Mouse (Mus musculus) liver, embryonic 13.5 days (tissue): ENCODE measurements around the gene Gpc1. TPM values are rescaled to one million over a fixed set of nuclear protein-coding genes. Genes with fewer than 3 reads are reported as not detected.

ENCODE experiments used
- ATAC-seq: fragments of 200-750 bp; cut with Nextera tagmentation; 2 replicates; pipeline ENCODE4 v1.8.0; 2017; ENCODE audit warnings: low read depth, mild to moderate bottlenecking, moderate number of reproducible peaks, moderate library complexity
- DNase-seq: peaks from one replicate; pipeline ENCODE4 v3.0.0; 2022
- H3K27ac ChIP-seq: fragments of 300-500 bp; sonication (generic); 2 replicates; pipeline ENCODE4 v1.5.1; 2015; ENCODE audit warnings: moderate library complexity, mild to moderate bottlenecking, inconsistent platforms
- H3K27me3 ChIP-seq: fragments of 300-500 bp; sonication (generic); 2 replicates; pipeline ENCODE4 v1.6.1; 2015; ENCODE audit warnings: mild to moderate bottlenecking, inconsistent platforms
- H3K36me3 ChIP-seq: fragments of 300-500 bp; sonication (generic); 2 replicates; pipeline ENCODE4 v1.6.1; 2015; ENCODE audit warnings: mild to moderate bottlenecking, inconsistent platforms
- H3K4me1 ChIP-seq: fragments of 300-500 bp; sonication (generic); replicated peaks from 2 replicates; pipeline ENCODE4 v1.6.1; 2015; ENCODE audit warnings: inconsistent platforms
- H3K4me2 ChIP-seq: fragments of 300-500 bp; sonication (generic); 2 replicates; pipeline ENCODE4 v1.6.1; 2015; ENCODE audit warnings: inconsistent platforms, mild to moderate bottlenecking, moderate library complexity
- H3K4me3 ChIP-seq: fragments of 300-500 bp; sonication (generic); replicated peaks from 2 replicates; pipeline ENCODE4 v1.5.1; 2015; ENCODE audit warnings: mild to moderate bottlenecking, inconsistent platforms
- H3K9ac ChIP-seq: fragments of 300-500 bp; sonication (generic); 2 replicates; pipeline ENCODE4 v1.6.1; 2015; ENCODE audit warnings: mild to moderate bottlenecking, inconsistent platforms
- H3K9me3 ChIP-seq: fragments of 300-500 bp; sonication (generic); replicated peaks from 2 replicates; pipeline ENCODE4 v1.6.1; 2016; ENCODE audit warnings: inconsistent platforms
- WGBS: fragments of 180-500 bp; shearing (Covaris S2); methylation state at CpG from one replicate; pipeline ENCODE4 v1.1.7; 2015; ENCODE audit not compliant: insufficient replicate concordance; 5-methylcytosine and 5-hydroxymethylcytosine counted together
- polyA plus RNA-seq: library from polyadenylated mRNA; unstranded; fragments of >200 nt; fragmentation: Nextera tagmentation; extraction: Ambion mirVana; gene quantifications from 2 replicates; pipeline ENCODE4 v1.2.1, GENCODE M21; 2015

Gene Gpc1
- polyA plus RNA-seq, 1 experiment from 2014 or later = 2.7 TPM

GRCm38 (mm10) chr1:92863268-92863667, 31.8 kb downstream of the Gpc1 start:
- Histone ChIP-seq H3K4me2 (no peak overlapping the region), H3K27me3 (no peaks in the 10 kb centered on the region), H3K9ac (no peak overlapping the region), H3K27ac (no peak overlapping the region), H3K9me3 (no peaks in the 10 kb centered on the region), H3K4me1 (no peaks in the 10 kb centered on the region), H3K36me3 (no peaks in the 10 kb centered on the region), H3K4me3 (no peak overlapping the region)
- 56% methylated on average over 4 of the region's 4 CpGs for WGBS
- ATAC-seq = no peak
- DNase-seq = no peak

DNA sequence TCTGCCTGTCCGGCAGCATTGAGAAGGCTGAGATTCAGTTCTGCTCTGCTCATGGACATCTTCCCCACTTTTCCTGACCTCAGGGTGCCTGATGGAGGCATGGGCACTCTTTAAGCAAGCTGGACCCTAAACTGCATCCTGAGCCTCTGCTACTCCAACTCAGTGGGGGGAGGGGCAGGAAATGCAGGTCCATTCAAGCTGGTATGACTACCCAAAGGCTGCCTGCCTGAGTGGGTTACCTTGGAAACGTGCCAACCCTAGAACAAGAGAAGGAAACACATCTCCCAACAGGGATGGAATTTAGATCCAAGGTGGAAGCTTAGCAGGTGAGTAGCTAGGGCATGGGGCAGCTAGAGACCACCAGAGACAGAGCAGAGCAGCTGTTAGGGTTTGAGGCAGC, 34.7 kb downstream of the Gpc1 start:
- Histone ChIP-seq H3K27ac (no peak overlapping the region), H3K4me2 (no peak overlapping the region), H3K9ac (no peak overlapping the region), H3K27me3 (no peaks in the 10 kb centered on the region), H3K36me3 (no peaks in the 10 kb centered on the region), H3K4me3 (no peak overlapping the region), H3K9me3 (no peaks in the 10 kb centered on the region), H3K4me1 (no peaks in the 10 kb centered on the region)
- ATAC-seq = no peak
- WGBS = 46% methylated on average over 2 of the region's 2 CpGs
- DNase-seq = no peak

DNA sequence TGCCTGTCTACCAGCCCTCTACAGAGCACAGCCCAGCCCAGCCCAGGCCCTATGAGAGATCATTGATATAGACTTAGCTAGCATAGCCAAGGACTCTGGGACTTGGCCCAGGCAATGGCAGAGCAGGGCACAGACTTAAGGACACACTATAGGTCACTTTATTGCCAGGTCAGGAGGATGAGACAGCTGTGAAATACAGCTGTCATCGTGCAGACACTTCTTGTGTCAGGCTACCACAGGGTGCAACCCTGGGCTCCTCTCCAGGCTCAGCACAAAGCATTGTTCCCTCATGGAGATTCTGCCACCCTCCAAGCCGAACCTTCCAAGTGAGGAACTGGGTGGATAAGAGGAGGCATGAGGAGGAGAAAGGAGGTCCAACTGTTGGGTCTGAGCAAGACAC, 38.5 kb downstream of the Gpc1 start:
- Histone ChIP-seq H3K4me3 (no peak overlapping the region), H3K27me3 (no peaks in the 10 kb centered on the region), H3K9ac (no peak overlapping the region), H3K9me3 (no peaks in the 10 kb centered on the region), H3K4me1 (no peaks in the 10 kb centered on the region), H3K36me3 (no peaks in the 10 kb centered on the region), H3K27ac (no peak overlapping the region), H3K4me2 (no peak overlapping the region)
- no peak for DNase-seq
- WGBS = 50% methylated on average over 2 of the region's 2 CpGs
- ATAC-seq = no peak

DNA sequence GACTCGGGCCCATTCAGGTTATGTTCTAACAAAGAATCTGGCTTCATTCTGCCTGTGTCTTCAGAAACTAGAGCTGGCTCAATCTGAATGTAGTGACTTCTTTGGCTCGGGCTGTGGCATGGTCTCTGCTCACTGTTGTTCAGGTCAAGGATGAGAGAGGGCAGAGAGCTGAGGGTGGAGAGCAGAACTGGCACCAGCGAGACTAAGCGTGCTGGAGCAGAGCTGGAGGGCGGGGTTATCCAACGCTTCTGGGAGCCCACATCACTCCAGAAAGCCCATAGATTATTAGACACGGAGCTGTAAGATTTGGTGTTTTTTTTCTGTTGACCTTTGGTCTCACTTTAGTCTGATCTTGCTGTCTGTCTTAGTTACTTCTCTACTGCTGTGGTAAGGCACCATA, 41.2 kb downstream of the Gpc1 start:
- H3K27me3 ChIP-seq = no peaks in the 10 kb centered on the region
- 68% methylated on average over 7 of the region's 7 CpGs for WGBS

DNA sequence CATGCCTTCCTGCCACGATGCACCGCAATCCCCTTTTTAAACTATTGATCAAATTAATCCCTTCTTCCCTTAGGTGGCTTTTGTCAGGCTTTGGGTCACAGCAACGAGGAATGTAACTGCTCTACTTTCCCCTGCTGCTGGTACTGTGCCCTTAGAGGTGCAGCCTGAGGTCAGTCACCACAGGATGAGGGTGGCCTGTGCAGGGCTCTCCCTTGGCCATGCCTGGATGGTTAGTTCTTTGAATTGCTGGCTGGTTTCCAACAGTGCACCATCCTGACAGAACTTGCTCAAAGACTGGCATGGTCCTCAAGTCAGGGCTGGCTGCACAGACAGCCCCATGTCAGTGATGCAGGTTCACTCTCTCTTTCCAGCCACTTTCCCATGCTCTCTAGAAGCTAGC, 42.6 kb downstream of the Gpc1 start:
- no peak overlapping the region for H3K9ac ChIP-seq
- no peak overlapping the region for H3K4me2 ChIP-seq
- no peak overlapping the region for H3K27ac ChIP-seq
- ATAC-seq (no peak), DNase-seq (no peak)
- H3K27me3 ChIP-seq = no peaks in the 10 kb centered on the region
- no peaks in the 10 kb centered on the region for H3K9me3 ChIP-seq
- no peaks in the 10 kb centered on the region for H3K36me3 ChIP-seq
- 80% methylated on average over 3 of the region's 3 CpGs for WGBS
- no peak overlapping the region for H3K4me3 ChIP-seq
- H3K4me1 ChIP-seq = no peaks in the 10 kb centered on the region

More for the DNA sequence above, 41.2 kb downstream of the Gpc1 start:
- DNase-seq = no peak
- Histone ChIP-seq H3K4me2 (no peak overlapping the region), H3K27ac (no peak overlapping the region), H3K36me3 (no peaks in the 10 kb centered on the region), H3K4me1 (no peaks in the 10 kb centered on the region), H3K9ac (no peak overlapping the region), H3K9me3 (no peaks in the 10 kb centered on the region), H3K4me3 (no peak overlapping the region)
- no peak for ATAC-seq

DNA sequence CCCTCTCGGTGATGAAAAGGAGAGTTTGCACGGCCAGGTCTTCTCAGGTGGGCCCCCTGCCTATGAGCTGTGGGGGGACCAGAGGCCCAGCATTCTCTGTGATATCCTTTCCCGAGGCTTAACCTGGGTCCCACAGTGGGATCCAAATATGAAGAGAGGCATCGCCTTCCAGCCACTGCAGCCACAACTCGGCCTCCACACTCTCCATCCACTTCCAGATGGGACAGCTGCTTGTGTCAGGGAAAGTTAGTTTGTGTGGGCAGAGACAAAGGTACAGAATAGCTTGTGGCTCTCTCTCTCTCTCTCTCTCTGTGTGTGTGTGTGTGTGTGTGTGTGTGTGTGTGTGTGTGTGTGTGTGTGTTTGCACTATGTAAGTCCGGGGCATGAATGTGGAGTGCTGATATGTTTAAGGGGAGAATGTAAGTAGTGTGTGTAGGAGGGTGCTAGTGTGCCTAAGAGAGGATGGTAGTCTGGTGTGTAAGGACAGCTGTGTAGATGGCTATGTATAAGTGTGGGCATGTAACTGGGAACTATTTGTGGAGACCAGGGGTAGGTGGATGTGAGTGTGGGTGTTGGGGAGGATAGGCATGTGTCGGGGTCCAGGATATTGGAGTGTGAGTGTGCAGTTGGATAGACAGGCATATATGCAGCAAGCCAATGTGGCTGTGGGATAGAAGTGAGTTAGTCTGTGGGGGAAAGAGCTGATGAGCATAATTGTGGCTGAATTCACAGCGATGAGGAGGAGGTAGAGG, 44.1 kb downstream of the Gpc1 start:
- Histone ChIP-seq H3K4me3 (no peak overlapping the region), H3K4me2 (no peak overlapping the region), H3K27me3 (no peaks in the 10 kb centered on the region), H3K4me1 (no peaks in the 10 kb centered on the region), H3K27ac (no peak overlapping the region), H3K9ac (no peak overlapping the region), H3K36me3 (no peaks in the 10 kb centered on the region), H3K9me3 (no peaks in the 10 kb centered on the region)
- no peak for DNase-seq
- 54% methylated on average over 8 of the region's 8 CpGs for WGBS
- no peak for ATAC-seq

DNA sequence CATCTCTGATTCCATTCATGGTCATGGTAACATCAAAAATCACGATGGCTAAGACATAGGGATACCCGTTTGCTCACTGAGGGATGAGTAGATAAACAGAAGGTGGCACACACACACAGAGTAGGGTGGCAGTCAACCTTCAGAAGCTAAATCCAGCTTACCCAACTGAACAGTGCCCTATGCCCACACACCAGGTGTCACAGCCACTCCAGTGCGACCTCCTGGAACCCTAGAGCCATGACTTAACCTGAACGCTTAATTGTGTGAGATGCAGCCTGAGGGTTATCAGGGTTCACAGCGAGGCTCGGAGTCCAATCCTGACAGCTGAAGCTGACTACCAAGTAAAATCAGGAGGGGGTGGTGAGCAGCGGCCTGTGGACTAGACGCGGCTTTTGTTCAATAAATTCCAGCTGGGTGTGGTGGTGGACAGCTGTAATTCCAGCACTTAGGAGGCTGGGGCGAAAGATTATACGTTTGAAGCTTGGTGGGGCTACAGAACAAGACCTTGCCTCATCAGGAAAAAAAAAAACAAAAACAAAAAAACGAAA, 46.1 kb downstream of the Gpc1 start:
- no peak for ATAC-seq
- Histone ChIP-seq H3K27me3 (no peaks in the 10 kb centered on the region), H3K4me2 (no peak overlapping the region), H3K9me3 (no peaks in the 10 kb centered on the region), H3K4me1 (no peaks in the 10 kb centered on the region), H3K9ac (no peak overlapping the region), H3K36me3 (no peaks in the 10 kb centered on the region), H3K4me3 (no peak overlapping the region), H3K27ac (no peak overlapping the region)
- 58% methylated on average over 12 of the region's 12 CpGs for WGBS
- no peak for DNase-seq

DNA sequence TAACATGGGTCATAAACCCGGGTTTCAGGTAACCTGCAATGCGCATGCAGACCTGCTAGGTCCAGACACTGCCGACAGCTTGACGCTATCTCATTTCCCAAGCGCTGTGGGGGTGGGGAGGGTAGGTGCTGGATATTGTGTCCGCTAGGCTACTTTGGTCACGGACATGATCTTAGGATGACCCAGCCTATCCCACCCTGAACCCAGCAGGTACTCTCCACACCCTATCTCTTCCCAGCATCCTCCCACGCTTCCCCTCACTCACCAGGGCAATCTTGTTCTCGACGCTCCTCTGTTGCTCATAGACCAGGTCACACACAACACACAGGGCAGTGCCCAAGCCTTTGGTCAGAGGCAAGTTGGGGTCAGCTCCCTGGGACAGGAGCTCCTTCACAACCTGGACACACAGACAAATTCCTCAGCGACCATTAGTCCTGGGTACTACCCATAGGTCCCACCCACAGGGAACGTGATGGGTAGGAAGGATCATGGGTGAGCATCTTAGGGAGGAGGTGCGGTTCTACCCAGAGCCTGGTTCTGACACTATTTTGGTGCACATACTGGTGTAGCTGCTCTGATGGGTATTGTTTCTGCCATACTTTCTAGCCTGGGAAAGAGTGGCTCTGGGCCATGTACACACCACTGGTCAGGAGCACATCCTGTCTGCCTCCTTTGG, 46.8 kb downstream of the Gpc1 start:
- H3K27me3 ChIP-seq = no peaks in the 10 kb centered on the region
- no peak for ATAC-seq
- no peaks in the 10 kb centered on the region for H3K9me3 ChIP-seq
- H3K4me3 ChIP-seq = no peak overlapping the region
- no peak overlapping the region for H3K27ac ChIP-seq
- H3K9ac ChIP-seq = no peak overlapping the region
- no peaks in the 10 kb centered on the region for H3K36me3 ChIP-seq
- no peak overlapping the region for H3K4me2 ChIP-seq
- WGBS = 69% methylated on average over 13 of the region's 13 CpGs
- no peaks in the 10 kb centered on the region for H3K4me1 ChIP-seq
- DNase-seq = no peak

- no peak overlapping the region for H3K4me2 ChIP-seq
- no peak overlapping the region for H3K27ac ChIP-seq
- no peak overlapping the region for H3K4me3 ChIP-seq
- DNase-seq = no peak
- H3K27me3 ChIP-seq = no peaks in the 10 kb centered on the region
- no peaks in the 10 kb centered on the region for H3K36me3 ChIP-seq
- H3K9me3 ChIP-seq = no peaks in the 10 kb centered on the region
- ATAC-seq = no peak
- WGBS = 71% methylated on average over 12 of the region's 12 CpGs
- H3K4me1 ChIP-seq = no peaks in the 10 kb centered on the region
- no peak overlapping the region for H3K9ac ChIP-seq
Measured at GRCm38 (mm10) chr1:92879266-92879665, 47.8 kb downstream of the Gpc1 start.

DNA sequence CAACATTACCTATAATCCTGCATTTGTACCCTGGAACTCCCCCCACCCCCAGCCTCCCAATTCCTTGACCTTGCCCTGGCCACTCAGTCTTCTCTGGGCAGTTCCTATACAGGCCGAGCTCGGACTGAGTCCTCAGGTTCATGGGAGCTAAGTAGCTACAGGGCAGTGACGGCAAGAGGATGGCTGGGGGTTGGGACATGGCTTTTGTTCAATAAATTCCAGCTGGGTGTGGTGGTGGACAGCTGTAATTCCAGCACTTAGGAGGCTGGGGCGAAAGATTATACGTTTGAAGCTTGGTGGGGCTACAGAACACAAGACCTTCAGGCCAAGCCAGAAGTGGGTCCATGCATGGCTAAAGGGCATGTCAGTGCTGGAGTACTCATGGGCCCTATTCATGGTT, 48.7 kb downstream of the Gpc1 start:
- WGBS = 66% methylated on average over 5 of the region's 5 CpGs
- no peak for ATAC-seq
- no peaks in the 10 kb centered on the region for H3K36me3 ChIP-seq

DNA sequence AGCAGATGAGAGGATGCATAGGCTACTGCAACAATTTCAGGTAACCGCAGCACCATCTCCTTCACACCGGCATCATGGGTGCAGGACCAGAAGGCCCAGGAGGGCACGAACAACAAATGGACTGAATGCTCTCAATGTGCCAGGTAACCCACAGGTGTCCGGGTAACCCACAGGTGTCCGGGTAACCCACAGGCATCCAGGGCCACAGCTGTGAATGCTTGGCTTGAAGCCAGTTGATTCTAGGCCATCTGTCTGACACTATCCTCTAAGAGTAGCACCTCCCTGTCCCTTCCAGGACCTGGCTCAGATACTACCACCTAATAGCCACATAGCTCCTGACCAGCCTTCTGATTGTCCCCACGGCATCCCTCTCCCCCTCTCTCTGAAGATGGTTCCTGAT, 50.5 kb downstream of the Gpc1 start:
- H3K4me2 ChIP-seq = no peak overlapping the region
- H3K27ac ChIP-seq = no peak overlapping the region
- no peaks in the 10 kb centered on the region for H3K36me3 ChIP-seq
- H3K9me3 ChIP-seq = no peaks in the 10 kb centered on the region
- H3K27me3 ChIP-seq = no peaks in the 10 kb centered on the region
- no peak for ATAC-seq
- H3K4me3 ChIP-seq = no peak overlapping the region
- 77% methylated on average over 6 of the region's 6 CpGs for WGBS
- H3K4me1 ChIP-seq = no peaks in the 10 kb centered on the region
- H3K9ac ChIP-seq = no peak overlapping the region
- DNase-seq = no peak

More for the DNA sequence above, 48.7 kb downstream of the Gpc1 start:
- Histone ChIP-seq H3K27me3 (no peaks in the 10 kb centered on the region), H3K4me2 (no peak overlapping the region), H3K4me1 (no peaks in the 10 kb centered on the region), H3K4me3 (no peak overlapping the region), H3K9ac (no peak overlapping the region), H3K27ac (no peak overlapping the region), H3K9me3 (no peaks in the 10 kb centered on the region)
- DNase-seq = no peak
